Mouse (Mus musculus): ENCODE data around the gene Hspb7.

- no peak for TF ChIP-seq CTCF (IDR thresholded peaks at IDR 0.05; ENCODE audit: extremely low read depth, insufficient read depth, low read length)
- no peak for TF ChIP-seq POLR2A (IDR thresholded peaks at IDR 0.05; ENCODE audit: extremely low read depth, insufficient read depth, low read length)
Measured at GRCm38 (mm10) chr4:141451251-141451650, 30.7 kb downstream of the Hspb7 start.
